Mouse (Mus musculus): ENCODE results near the gene Hepacam. TPM values are rescaled to one million over a fixed set of nuclear protein-coding genes. Genes with fewer than 3 reads are reported as not detected.

Hepacam gene
- total and polyA plus RNA-seq, 3 experiments = 0.13 TPM; not detected in 2

GRCm38 (mm10) chr9:37383161-37383560 is 16.0 kb downstream of the Hepacam start:
- dilution Hi-C loops (cut with MboI; ENCODE audit: extremely low pct_ligation_motif_present, extremely low pct_unique_long_range_greater_than_20kb, low sequenced_read_pairs) = no loop called here
- H3K27me3 ChIP-seq (replicated peaks) = no peaks in the 10 kb centered on the region
- TF ChIP-seq CHD1 (IDR thresholded peaks at IDR 0.05; ENCODE audit: low read depth, low read length) (no peak), ZKSCAN1 (IDR thresholded peaks at IDR 0.05; ENCODE audit: borderline replicate concordance, low read depth, low read length) (no peak), SIN3A (IDR thresholded peaks at IDR 0.05; ENCODE audit: low read length) (no peak), TCF12 (IDR thresholded peaks at IDR 0.05; ENCODE audit: low read depth, low read length) (no peak), NELFE (IDR thresholded peaks at IDR 0.05; ENCODE audit: low read depth, low read length) (no peak), ZNF384 (IDR thresholded peaks at IDR 0.05; ENCODE audit: low read depth, low read length) (no peak), MAZ (IDR thresholded peaks at IDR 0.05; ENCODE audit: low read depth, low read length) (no peak), MAFK (IDR thresholded peaks at IDR 0.05; ENCODE audit: insufficient replicate concordance, low read length) (no peak), POLR2A (IDR thresholded peaks at IDR 0.05; ENCODE audit: low read depth, low read length) (no peak), KAT2A (IDR thresholded peaks at IDR 0.05; ENCODE audit: insufficient replicate concordance, low read length) (no peak), JUN (IDR thresholded peaks at IDR 0.05; ENCODE audit: insufficient read depth, low read depth, low read length) (no peak), E2F4 (IDR thresholded peaks at IDR 0.05; ENCODE audit: insufficient replicate concordance, low read depth, low read length) (no peak), USF1 (IDR thresholded peaks at IDR 0.05; ENCODE audit: low read depth, low read length) (no peak)

GRCm38 (mm10) chr9:37384284-37385182 is 17.4 kb downstream of the Hepacam start:
- TF ChIP-seq IRF4 (IDR thresholded peaks at IDR 0.05; ENCODE audit: low read depth, low read length) (no peak), JUN (IDR thresholded peaks at IDR 0.05; ENCODE audit: insufficient read depth, low read depth, low read length) (no peak), JUND (conservative IDR thresholded peaks at IDR 0.05; ENCODE audit: low read depth, low read length) (no peak), POLR2A (IDR thresholded peaks at IDR 0.05; ENCODE audit: low read depth, low read length) (no peak), E2F4 (IDR thresholded peaks at IDR 0.05; ENCODE audit: insufficient replicate concordance, low read depth, low read length) (no peak), UBTF (IDR thresholded peaks at IDR 0.05; ENCODE audit: low read depth, low read length) (no peak), SIN3A (IDR thresholded peaks at IDR 0.05; ENCODE audit: low read length) (no peak), CHD1 (IDR thresholded peaks at IDR 0.05; ENCODE audit: low read depth, low read length) (no peak), ZNF384 (IDR thresholded peaks at IDR 0.05; ENCODE audit: low read depth, low read length) (no peak), MAX (IDR thresholded peaks at IDR 0.05; ENCODE audit: low read length) (no peak), EP300 (IDR thresholded peaks at IDR 0.05; ENCODE audit: low read length) (no peak), TBP (conservative IDR thresholded peaks at IDR 0.05; ENCODE audit: low read depth, low read length) (no peak), KAT2A (IDR thresholded peaks at IDR 0.05; ENCODE audit: insufficient replicate concordance, low read length) (no peak), USF1 (IDR thresholded peaks at IDR 0.05; ENCODE audit: low read depth, low read length) (no peak), BHLHE40 (IDR thresholded peaks at IDR 0.05; ENCODE audit: low read depth, low read length) (no peak), GABPA (IDR thresholded peaks at IDR 0.05; ENCODE audit: insufficient replicate concordance, low read depth, low read length) (no peak)
- Histone ChIP-seq H3K4me1 (ENCODE audit: control insufficient read depth in 1 of 2, insufficient read depth in 2 of 2) (peaks cover 2 to 4% of the 10 kb centered on the region in 2 experiments; a peak in 2 of 4 replicates), H3K4me3 (replicated peaks in 1 of 3; ENCODE audit: low read depth in 2 of 3, low read length in 2 of 3, poor library complexity in 1 of 3) (no peak overlapping the region), H3K9me3 (replicated peaks; ENCODE audit: low read length) (no peaks in the 10 kb centered on the region), H3K4me2 (ENCODE audit: insufficient read depth, low read depth, poor library complexity, severe bottlenecking) (no peak overlapping the region), H3K9ac (ENCODE audit: insufficient read depth, low read depth) (no peak overlapping the region), H3K27me3 (replicated peaks) (no peaks in the 10 kb centered on the region), H3K79me2 (replicated peaks; ENCODE audit: control insufficient read depth, extremely low read depth, insufficient read depth, poor library complexity, severe bottlenecking) (no peaks in the 10 kb centered on the region), H3K27ac (ENCODE audit: insufficient read depth, low read depth) (no peak overlapping the region), H3K36me3 (replicated peaks in 1 of 2; ENCODE audit: control insufficient read depth in 1 of 2, insufficient read depth in 1 of 2, low read length in 1 of 2) (no peaks in the 10 kb centered on the region)
- in situ Hi-C loops (cut with MboI; ENCODE audit: low pct_ligation_motif_present, low pct_unique_long_range_greater_than_20kb, low sequenced_read_pairs) = no loop called here
- dilution Hi-C loops (cut with MboI; ENCODE audit: extremely low pct_ligation_motif_present, extremely low pct_unique_long_range_greater_than_20kb, low sequenced_read_pairs) = no loop called here
- no peak for DNase-seq (ENCODE audit: extremely low read depth)

More at GRCm38 (mm10) chr9:37383161-37383560, 16.0 kb downstream of the Hepacam start:
- no peak for DNase-seq (ENCODE audit: extremely low read depth)
- H3K4me3 ChIP-seq (replicated peaks in 1 of 3; ENCODE audit: low read depth in 2 of 3, low read length in 2 of 3, poor library complexity in 1 of 3) = no peak overlapping the region
- H3K4me2 ChIP-seq (ENCODE audit: insufficient read depth, low read depth, poor library complexity, severe bottlenecking) = no peak overlapping the region
- H3K9ac ChIP-seq (ENCODE audit: insufficient read depth, low read depth) = no peak overlapping the region
- no peaks in the 10 kb centered on the region for H3K79me2 ChIP-seq (replicated peaks; ENCODE audit: control insufficient read depth, extremely low read depth, insufficient read depth, poor library complexity, severe bottlenecking)
- H3K9me3 ChIP-seq (replicated peaks; ENCODE audit: low read length) = no peaks in the 10 kb centered on the region
- in situ Hi-C loops (cut with MboI; ENCODE audit: low pct_ligation_motif_present, low pct_unique_long_range_greater_than_20kb, low sequenced_read_pairs) = no loop called here
- peaks cover 2 to 4% of the 10 kb centered on the region in 2 experiments; a peak in 2 of 4 replicates for H3K4me1 ChIP-seq (ENCODE audit: control insufficient read depth in 1 of 2, insufficient read depth in 2 of 2)
- no peak overlapping the region for H3K27ac ChIP-seq (ENCODE audit: insufficient read depth, low read depth)
- no peaks in the 10 kb centered on the region for H3K36me3 ChIP-seq (replicated peaks in 1 of 2; ENCODE audit: control insufficient read depth in 1 of 2, insufficient read depth in 1 of 2, low read length in 1 of 2)

Data from CH12.LX (cell line).